Mouse (Mus musculus): ENCODE results near the gene Gpr183. TPM values are rescaled to one million over a fixed set of nuclear protein-coding genes. Genes with fewer than 3 reads are reported as not detected.

Gpr183 gene
- polyA plus RNA-seq, 1 experiment from 2014 or later = 3.5 TPM

DNA sequence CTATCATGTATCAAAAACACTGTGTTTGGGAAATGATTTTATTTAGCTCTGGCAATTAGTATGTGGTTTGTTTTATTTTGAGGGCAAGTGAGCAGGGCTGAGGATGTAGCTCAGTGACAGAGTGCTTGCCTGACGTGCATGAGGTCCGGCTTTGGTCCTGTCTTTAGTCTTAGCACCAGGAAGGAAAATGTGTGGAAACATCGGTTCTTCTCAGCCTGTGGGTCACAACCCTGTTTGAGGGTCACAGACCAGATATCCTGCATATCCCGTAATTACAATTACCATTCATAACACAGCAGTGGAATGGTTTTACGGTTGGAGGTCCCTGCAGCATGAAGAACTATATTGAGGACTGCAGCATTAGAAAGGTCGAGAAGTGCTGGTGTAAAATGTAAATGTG is 21.0 kb upstream of the Gpr183 start:
- Histone ChIP-seq H3K27ac (no peak overlapping the region), H3K4me3 (no peak overlapping the region), H3K27me3 (no peaks in the 10 kb centered on the region), H3K9ac (no peak overlapping the region), H3K9me3 (no peaks in the 10 kb centered on the region), H3K4me1 (no peaks in the 10 kb centered on the region), H3K4me2 (replicated peaks) (no peak overlapping the region), H3K36me3 (no peaks in the 10 kb centered on the region)
- no peak for ATAC-seq (ENCODE audit: insufficient number of reproducible peaks, insufficient read depth, low FRiP score, low TSS enrichment)
- 82% methylated on average over 6 of the region's 6 CpGs for WGBS

DNA sequence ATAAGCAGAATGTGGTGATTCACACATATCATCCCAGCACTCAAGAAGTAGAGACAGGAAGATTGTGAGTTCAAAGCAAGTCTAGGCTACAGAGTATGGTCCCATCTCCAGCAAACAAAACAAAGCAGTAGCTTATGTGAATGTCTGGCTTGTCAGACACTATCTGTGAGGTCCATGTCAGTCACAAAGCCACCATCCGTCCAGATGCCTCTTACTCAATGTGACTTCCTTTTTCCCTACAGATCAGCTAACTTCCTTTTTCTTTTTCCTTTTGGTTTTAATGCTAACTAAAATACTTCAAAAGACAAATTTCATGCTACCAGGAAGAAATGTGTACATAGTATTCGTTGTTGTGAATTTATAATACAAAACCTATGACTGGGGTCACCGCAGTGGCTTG is 20.5 kb upstream of the Gpr183 start:
- no peak for ATAC-seq (ENCODE audit: insufficient number of reproducible peaks, insufficient read depth, low FRiP score, low TSS enrichment)
- Histone ChIP-seq H3K36me3 (no peaks in the 10 kb centered on the region), H3K9ac (no peak overlapping the region), H3K4me2 (replicated peaks) (no peak overlapping the region), H3K27ac (no peak overlapping the region), H3K4me3 (no peak overlapping the region), H3K27me3 (no peaks in the 10 kb centered on the region), H3K9me3 (no peaks in the 10 kb centered on the region), H3K4me1 (no peaks in the 10 kb centered on the region)
- WGBS = 82% methylated on average over 3 of the region's 3 CpGs

DNA sequence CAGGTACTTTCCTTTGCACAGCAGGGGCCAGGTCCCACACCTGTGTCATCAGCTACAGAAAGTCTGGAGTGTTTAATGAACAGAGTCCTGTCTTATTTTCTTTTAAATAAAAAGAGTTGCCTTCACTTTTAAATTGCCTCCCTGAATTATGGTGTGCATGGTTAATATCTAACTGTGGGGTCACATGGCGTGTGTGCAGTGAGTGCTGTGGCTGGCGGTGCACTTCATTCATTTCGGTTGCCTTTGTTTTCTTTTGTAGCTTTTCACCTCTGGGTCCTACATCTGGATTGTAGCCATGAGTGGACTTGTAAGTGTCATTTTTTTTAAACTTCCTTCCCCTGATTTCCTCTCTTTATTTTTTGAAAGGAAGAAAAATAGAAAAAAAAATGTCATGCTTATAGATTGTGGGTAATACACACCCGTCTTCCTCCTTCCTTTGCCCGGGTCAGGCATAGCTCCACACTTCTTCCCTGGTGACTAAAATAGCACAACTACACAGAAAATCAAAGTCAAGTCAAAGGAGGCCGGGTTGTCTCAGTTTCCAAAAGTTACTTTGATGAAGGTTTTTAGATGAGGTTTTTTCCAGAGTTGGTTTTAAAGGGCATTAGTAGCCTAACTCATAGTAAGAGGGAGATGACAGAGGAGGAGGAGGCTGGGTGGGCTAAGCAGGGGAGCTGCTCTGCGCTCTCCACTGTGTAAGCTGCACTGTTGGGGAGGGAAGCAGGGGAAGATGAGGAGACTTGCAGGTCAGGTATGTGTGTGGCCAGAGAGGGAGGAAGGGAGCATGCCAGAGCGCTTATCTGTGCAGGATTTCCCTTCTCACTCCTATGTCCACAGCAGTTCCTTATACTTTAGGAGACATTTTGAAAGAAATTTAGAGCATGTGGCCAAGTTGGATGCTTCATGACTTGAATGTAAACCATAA is 18.3 kb upstream of the Gpr183 start:
- Histone ChIP-seq H3K27me3 (no peaks in the 10 kb centered on the region), H3K4me3 (no peak overlapping the region), H3K27ac (peak overlapping the region; percentile 6; the same call in 1 of the 2 replicates), H3K4me2 (replicated peaks) (no peak overlapping the region), H3K9me3 (no peaks in the 10 kb centered on the region), H3K9ac (no peak overlapping the region), H3K36me3 (no peaks in the 10 kb centered on the region), H3K4me1 (no peaks in the 10 kb centered on the region)
- ATAC-seq (ENCODE audit: insufficient number of reproducible peaks, insufficient read depth, low FRiP score, low TSS enrichment) = no peak
- WGBS = 64% methylated on average over 8 of the region's 8 CpGs

DNA sequence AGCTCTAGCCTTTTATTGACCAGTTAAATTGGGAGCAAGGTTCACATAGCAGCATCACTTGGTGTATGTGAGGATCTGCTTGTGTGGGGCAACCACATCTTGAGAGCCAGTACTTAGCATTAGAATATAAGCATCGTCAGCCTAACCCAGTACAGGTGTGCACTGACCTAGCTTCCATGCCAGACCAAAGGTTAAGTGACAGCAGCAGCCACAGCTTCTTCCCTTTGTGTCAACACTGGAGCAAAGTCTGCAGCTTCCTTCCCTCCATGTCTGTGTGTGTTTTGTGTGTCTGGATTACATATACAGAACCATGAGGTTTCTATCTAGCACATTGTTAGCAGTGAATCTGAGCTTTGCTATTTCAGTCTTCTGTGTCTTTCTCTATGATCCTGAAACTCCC is 16.5 kb upstream of the Gpr183 start:
- no peaks in the 10 kb centered on the region for H3K27me3 ChIP-seq
- WGBS = 68% methylated on average over 1 of the region's 1 CpGs
- H3K9me3 ChIP-seq = no peaks in the 10 kb centered on the region
- no peak overlapping the region for H3K9ac ChIP-seq
- H3K36me3 ChIP-seq = no peaks in the 10 kb centered on the region
- no peak overlapping the region for H3K27ac ChIP-seq
- no peak for ATAC-seq (ENCODE audit: insufficient number of reproducible peaks, insufficient read depth, low FRiP score, low TSS enrichment)
- no peaks in the 10 kb centered on the region for H3K4me1 ChIP-seq
- no peak overlapping the region for H3K4me2 ChIP-seq (replicated peaks)
- H3K4me3 ChIP-seq = no peak overlapping the region

DNA sequence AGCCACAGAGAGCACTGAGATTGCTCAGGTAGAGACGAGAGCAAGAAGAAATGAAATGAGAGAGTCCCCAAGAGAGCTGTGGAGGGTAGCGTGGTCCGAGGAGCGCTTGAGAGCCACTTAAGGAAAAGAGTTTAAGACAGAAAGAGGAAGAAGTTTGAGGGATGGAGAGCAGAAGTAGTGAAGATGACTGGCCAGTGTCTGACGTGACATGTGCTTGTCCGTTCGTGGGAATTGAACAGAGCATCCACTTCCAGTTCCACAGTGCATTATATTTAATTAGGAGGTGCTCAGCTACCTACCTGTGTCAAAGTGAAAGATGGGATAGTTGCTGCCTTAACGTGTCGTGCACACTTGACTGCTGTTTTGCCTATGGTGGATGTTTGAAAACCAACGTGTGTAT is 8.1 kb upstream of the Gpr183 start:
- Histone ChIP-seq H3K27me3 (no peaks in the 10 kb centered on the region), H3K4me1 (no peaks in the 10 kb centered on the region), H3K9ac (no peak overlapping the region), H3K36me3 (peaks cover 4% of the 10 kb centered on the region; the same call in 1 of the 2 replicates), H3K4me2 (replicated peaks) (no peak overlapping the region), H3K4me3 (no peak overlapping the region), H3K27ac (no peak overlapping the region), H3K9me3 (no peaks in the 10 kb centered on the region)
- 90% methylated on average over 10 of the region's 10 CpGs for WGBS
- no peak for ATAC-seq (ENCODE audit: insufficient number of reproducible peaks, insufficient read depth, low FRiP score, low TSS enrichment)

DNA sequence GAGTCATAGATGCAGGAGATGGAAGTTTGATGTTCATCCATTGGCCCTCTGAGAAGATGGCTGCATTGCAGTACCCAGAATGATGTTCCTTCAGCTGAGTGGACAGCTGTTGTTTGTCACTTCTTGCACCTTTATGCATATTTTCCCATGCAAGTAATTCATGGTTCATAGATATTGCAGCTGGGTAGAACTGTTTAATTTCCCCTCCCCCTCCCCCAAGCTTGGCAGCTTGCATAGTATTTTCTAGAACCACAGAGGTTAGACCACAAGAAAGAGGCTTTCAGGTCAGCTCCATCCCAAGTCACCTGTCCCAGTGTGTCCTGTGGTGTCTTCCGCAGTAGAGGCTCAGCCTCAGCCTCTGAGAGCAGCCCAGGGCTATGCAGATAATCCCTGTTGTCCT is 5.4 kb upstream of the Gpr183 start:
- no peaks in the 10 kb centered on the region for H3K36me3 ChIP-seq
- no peaks in the 10 kb centered on the region for H3K27me3 ChIP-seq
- H3K4me2 ChIP-seq (replicated peaks) = no peak overlapping the region
- no peak overlapping the region for H3K4me3 ChIP-seq
- no peak for ATAC-seq (ENCODE audit: insufficient number of reproducible peaks, insufficient read depth, low FRiP score, low TSS enrichment)
- H3K9me3 ChIP-seq = no peaks in the 10 kb centered on the region
- WGBS = 94% methylated on average over 1 of the region's 1 CpGs
- no peaks in the 10 kb centered on the region for H3K4me1 ChIP-seq
- no peak overlapping the region for H3K9ac ChIP-seq
- H3K27ac ChIP-seq = no peak overlapping the region

DNA sequence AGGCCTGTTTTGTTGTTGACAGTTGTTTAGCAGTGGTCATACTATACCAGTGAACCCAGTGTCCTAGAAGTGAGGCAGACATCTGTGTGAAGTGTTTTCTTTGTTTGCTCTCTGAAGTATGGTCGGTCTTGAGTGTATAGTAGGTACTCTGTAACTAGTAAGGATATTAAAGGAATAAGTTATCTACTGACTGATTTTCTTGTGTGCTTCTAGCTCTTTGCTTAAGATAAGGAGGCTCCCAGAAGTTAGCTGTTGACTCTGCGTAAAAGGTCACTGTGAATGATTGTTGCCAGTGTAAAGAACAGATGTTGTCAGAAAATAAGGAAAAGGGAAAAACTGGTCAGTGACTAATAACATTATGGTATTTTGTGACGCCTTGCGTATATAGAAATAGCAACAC is 2.1 kb upstream of the Gpr183 start:
- no peaks in the 10 kb centered on the region for H3K9me3 ChIP-seq
- peaks cover 3% of the 10 kb centered on the region; the same call in 1 of the 2 replicates for H3K4me1 ChIP-seq
- no peak overlapping the region for H3K4me2 ChIP-seq (replicated peaks)
- no peaks in the 10 kb centered on the region for H3K36me3 ChIP-seq
- ATAC-seq (ENCODE audit: insufficient number of reproducible peaks, insufficient read depth, low FRiP score, low TSS enrichment) = no peak
- H3K27me3 ChIP-seq = no peaks in the 10 kb centered on the region
- no peak overlapping the region for H3K4me3 ChIP-seq
- H3K27ac ChIP-seq = no peak overlapping the region
- no peak overlapping the region for H3K9ac ChIP-seq
- 91% methylated on average over 4 of the region's 4 CpGs for whole genome bisulfite sequencing

DNA sequence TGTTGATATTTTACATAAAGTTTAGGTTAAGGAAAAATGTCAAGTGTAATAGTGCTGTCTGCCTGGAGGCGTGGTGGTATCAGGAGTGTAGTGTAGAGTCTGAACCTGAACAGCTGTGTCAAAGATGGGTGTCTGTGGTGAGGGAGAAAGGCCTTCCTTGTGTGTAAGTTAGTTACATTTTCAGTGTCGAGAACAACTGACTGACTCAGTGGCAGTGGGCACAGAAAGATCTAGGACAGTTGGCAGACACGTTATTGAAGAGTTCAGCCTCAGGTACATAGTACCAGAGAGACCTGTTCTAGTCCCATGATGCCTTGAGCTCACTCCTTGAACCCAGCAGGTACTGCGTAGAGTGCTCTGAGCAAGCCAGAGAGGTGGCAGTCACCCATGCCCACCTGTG is 466 bp upstream of the Gpr183 start:
- WGBS = 87% methylated on average over 4 of the region's 4 CpGs
- Histone ChIP-seq H3K4me3 (no peak overlapping the region), H3K4me1 (peaks cover 3% of the 10 kb centered on the region; the same call in 1 of the 2 replicates), H3K9me3 (no peaks in the 10 kb centered on the region), H3K27me3 (no peaks in the 10 kb centered on the region), H3K4me2 (replicated peaks) (no peak overlapping the region), H3K36me3 (no peaks in the 10 kb centered on the region), H3K27ac (no peak overlapping the region), H3K9ac (no peak overlapping the region)
- ATAC-seq (ENCODE audit: insufficient number of reproducible peaks, insufficient read depth, low FRiP score, low TSS enrichment) = no peak

DNA sequence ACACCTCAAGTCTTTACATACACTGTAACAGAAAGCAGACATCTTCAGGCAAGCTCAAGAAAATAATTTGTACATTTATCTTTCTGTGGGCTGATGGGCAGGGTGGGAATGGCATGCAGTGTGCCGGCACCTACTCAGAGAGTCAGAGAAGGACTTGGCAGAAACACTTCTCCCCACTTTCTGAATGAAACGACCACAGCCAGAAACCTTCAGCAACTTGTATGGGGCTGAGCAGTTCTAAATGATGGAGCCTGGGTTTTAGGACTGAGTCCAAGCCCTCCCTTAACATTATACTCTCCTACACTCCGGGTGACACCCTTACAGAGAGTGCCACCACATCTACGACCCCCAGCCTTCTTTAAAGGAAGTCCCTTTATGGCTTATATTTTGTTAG is 1.1 kb downstream of the Gpr183 start:
- Histone ChIP-seq H3K9me3 (no peaks in the 10 kb centered on the region), H3K4me3 (no peak overlapping the region), H3K27ac (no peak overlapping the region), H3K9ac (no peak overlapping the region), H3K27me3 (no peaks in the 10 kb centered on the region), H3K36me3 (no peaks in the 10 kb centered on the region), H3K4me2 (replicated peaks) (no peak overlapping the region), H3K4me1 (peaks cover 3% of the 10 kb centered on the region; the same call in 1 of the 2 replicates)
- no peak for ATAC-seq (ENCODE audit: insufficient number of reproducible peaks, insufficient read depth, low FRiP score, low TSS enrichment)
- WGBS = 73% methylated on average over 4 of the region's 4 CpGs

DNA sequence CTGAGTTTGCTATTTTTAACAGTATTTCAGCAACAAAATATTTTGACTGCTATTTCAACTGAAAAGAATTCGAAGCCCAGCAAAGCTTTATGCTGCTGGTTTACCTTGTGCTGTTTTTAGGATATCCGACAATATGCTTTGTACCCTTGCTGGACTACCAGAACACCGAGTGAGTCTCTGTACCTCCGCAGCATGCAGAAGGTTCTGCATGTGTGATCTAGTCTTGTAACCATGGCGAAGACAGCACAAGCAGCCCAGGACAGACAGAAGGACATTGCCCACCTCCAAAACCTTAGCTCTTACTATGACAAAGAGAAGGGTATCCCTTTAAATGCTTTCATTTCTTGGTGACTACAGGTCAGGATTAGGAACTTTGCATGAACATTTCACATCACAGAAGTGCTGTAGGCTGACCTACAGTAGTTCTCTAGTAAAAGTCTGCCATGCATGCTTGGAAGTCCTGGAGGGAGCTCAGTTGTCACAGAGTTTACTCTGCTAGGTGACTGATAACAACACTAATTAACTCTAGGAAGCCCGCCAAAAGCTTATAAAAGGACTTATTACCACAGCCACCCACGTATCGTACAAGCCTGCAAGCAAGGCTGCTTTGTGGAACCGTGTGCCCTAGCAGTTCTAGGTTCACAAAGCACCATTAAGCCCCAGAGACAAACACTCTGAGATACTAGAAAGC is 1.6 kb downstream of the Gpr183 start:
- ATAC-seq (ENCODE audit: insufficient number of reproducible peaks, insufficient read depth, low FRiP score, low TSS enrichment) = no peak
- Histone ChIP-seq H3K27ac (no peak overlapping the region), H3K9ac (no peak overlapping the region), H3K4me3 (no peak overlapping the region), H3K27me3 (no peaks in the 10 kb centered on the region), H3K4me1 (peaks cover 3% of the 10 kb centered on the region; the same call in 1 of the 2 replicates), H3K36me3 (no peaks in the 10 kb centered on the region), H3K9me3 (no peaks in the 10 kb centered on the region), H3K4me2 (replicated peaks) (no peak overlapping the region)
- WGBS = 81% methylated on average over 9 of the region's 9 CpGs

DNA sequence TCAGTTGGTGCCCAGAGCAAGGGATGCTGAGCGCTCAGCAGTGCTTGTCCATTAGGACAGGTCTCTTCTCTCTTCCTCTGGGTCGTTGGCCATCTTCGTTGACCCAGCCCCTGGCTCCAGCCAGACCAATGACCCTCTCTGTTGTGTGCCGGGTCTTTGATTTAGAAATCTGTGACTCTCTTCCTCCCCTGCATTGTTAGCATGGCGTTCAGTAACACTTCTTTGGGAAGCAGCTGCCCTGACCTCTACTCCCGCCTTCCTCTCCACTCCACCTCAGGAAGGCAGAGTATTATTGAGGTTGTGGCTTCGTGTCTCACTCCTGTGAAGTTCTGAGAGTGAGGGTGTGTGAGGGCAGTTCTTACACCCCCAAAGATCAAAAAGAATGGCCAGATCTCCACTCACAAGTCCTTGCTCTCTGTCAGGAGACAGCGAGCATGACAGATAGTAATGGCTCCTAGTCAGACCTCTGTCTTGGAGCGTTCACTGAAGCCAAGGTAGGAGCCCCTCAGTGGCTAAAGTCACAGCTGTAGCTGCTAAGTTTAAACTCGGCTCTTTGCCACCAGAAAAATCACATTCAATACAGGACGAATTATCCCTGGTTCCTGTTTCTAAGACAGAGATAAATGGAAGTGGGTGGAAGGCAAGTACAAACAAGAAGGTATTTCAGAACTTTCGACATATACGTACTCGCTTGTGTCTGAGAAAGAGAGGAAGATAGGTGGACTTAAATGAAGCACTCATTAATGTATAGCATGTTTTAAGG is 2.7 kb downstream of the Gpr183 start:
- peaks cover 3% of the 10 kb centered on the region; the same call in 1 of the 2 replicates for H3K4me1 ChIP-seq
- H3K9ac ChIP-seq = no peak overlapping the region
- ATAC-seq (ENCODE audit: insufficient number of reproducible peaks, insufficient read depth, low FRiP score, low TSS enrichment) = no peak
- H3K4me3 ChIP-seq = no peak overlapping the region
- no peaks in the 10 kb centered on the region for H3K27me3 ChIP-seq
- H3K4me2 ChIP-seq (replicated peaks) = no peak overlapping the region
- H3K27ac ChIP-seq = no peak overlapping the region
- H3K36me3 ChIP-seq = no peaks in the 10 kb centered on the region
- 79% methylated on average over 14 of the region's 14 CpGs for WGBS
- no peaks in the 10 kb centered on the region for H3K9me3 ChIP-seq

Measured in embryonic facial prominence, embryonic 12.5 days (tissue).